Mouse (Mus musculus) midbrain, postnatal 0 days (tissue): ENCODE measurements around the gene Gm3415. TPM values are rescaled to one million over a fixed set of nuclear protein-coding genes. Genes with fewer than 3 reads are reported as not detected.
"Not testable (repeated sequence)": the region's sequence is repeated elsewhere in the genome, so short reads cannot be mapped to it uniquely, and the experiment has no call there.

ENCODE experiments used
- ATAC-seq: fragments of 200-750 bp; cut with Nextera tagmentation; 2 replicates; pipeline ENCODE4 v1.8.0; 2017; ENCODE audit warnings: moderate number of reproducible peaks, mild to moderate bottlenecking, moderate TSS enrichment, moderate library complexity; ENCODE audit not compliant: low FRiP score
- DNase-seq: peaks from one replicate; pipeline ENCODE4 v3.0.0-alpha.2; 2015; ENCODE audit warnings: low spot score
- H3K27ac ChIP-seq: fragments of 300-500 bp; sonication (generic); 2 replicates; pipeline ENCODE4 v1.5.1; 2014; ENCODE audit warnings: low read depth, mild to moderate bottlenecking, low read length, mixed read lengths
- H3K27me3 ChIP-seq: fragments of 300-500 bp; sonication (generic); 2 replicates; pipeline ENCODE4 v1.6.1; 2014; ENCODE audit warnings: low read length, control low read depth, mixed read lengths; ENCODE audit not compliant: insufficient read depth
- H3K36me3 ChIP-seq: fragments of 300-500 bp; sonication (generic); 2 replicates; pipeline ENCODE4 v1.6.1; 2014; ENCODE audit warnings: low read length, control low read depth, mixed read lengths; ENCODE audit not compliant: insufficient read depth
- H3K4me1 ChIP-seq: fragments of 300-500 bp; sonication (generic); 2 replicates; pipeline ENCODE4 v1.6.1; 2014; ENCODE audit warnings: mild to moderate bottlenecking, control low read depth, antibody characterized with exemption, low read length, mixed read lengths; ENCODE audit not compliant: insufficient read depth
- H3K4me2 ChIP-seq: fragments of 300-500 bp; sonication (generic); 2 replicates; pipeline ENCODE4 v1.6.1; 2014; ENCODE audit warnings: low read depth, mild to moderate bottlenecking, low read length, mixed read lengths; ENCODE audit not compliant: poor library complexity, severe bottlenecking
- H3K4me3 ChIP-seq: fragments of 300-500 bp; sonication (generic); 2 replicates; pipeline ENCODE4 v1.5.1; 2014; ENCODE audit warnings: low read depth, mild to moderate bottlenecking, low read length, moderate library complexity
- H3K9ac ChIP-seq: fragments of 300-500 bp; sonication (generic); replicated peaks from 2 replicates; pipeline ENCODE4 v1.6.1; 2014; ENCODE audit warnings: mild to moderate bottlenecking, low read length, moderate library complexity, mixed read lengths; ENCODE audit not compliant: poor library complexity, severe bottlenecking
- H3K9me3 ChIP-seq: fragments of 300-500 bp; sonication (generic); 2 replicates; pipeline ENCODE4 v1.6.1; 2016; ENCODE audit warnings: low read length, control low read depth
- CTCF ChIP-seq: IDR thresholded peaks from 2 replicates; pipeline ENCODE4 v1.5.1; 2016; ENCODE audit warnings: antibody characterized with exemption, mild to moderate bottlenecking
- WGBS: fragments of 180-500 bp; shearing (Covaris S2); extraction: QIAGEN DNeasy Blood & Tissue Kit; methylation state at CpG from one replicate; pipeline ENCODE4 v1.1.7; 2014; 5-methylcytosine and 5-hydroxymethylcytosine counted together
- polyA plus RNA-seq: library from polyadenylated mRNA; unstranded; fragments of >200 nt; fragmentation: Nextera tagmentation; extraction: Ambion mirVana; gene quantifications from 2 replicates; pipeline ENCODE4 v1.2.1, GENCODE M21; 2015
- total RNA-seq: library from RNA; depleted of rRNA; stranded (reverse); fragments of >200 nt; gene quantifications from 2 replicates; pipeline ENCODE4 v1.2.3, GENCODE M21; 2014; rRNA removed

Gene Gm3415
- not detected in 2 replicates for total RNA-seq
- not detected in 2 replicates for polyA plus RNA-seq

GRCm38 (mm10) chr5:146555836-146556235 is at the start of gene Gm3415:
Gene Gm3415, plus strand, starts transcription at chr5:146556136.
- not testable (repeated sequence) for H3K4me2 ChIP-seq, H3K36me3 ChIP-seq, H3K9ac ChIP-seq, H3K4me3 ChIP-seq, ATAC-seq, DNase-seq, H3K27ac ChIP-seq, H3K27me3 ChIP-seq, H3K9me3 ChIP-seq, H3K4me1 ChIP-seq
- WGBS: no CpG with 5 or more reads among the region's 3 CpGs

GRCm38 (mm10) chr5:146513823-146514222 is 42.1 kb upstream of the Gm3415 start, which contains the start of gene Gm3402:
Gene Gm3402, plus strand, starts transcription at chr5:146514123.
- H3K4me2 ChIP-seq, ATAC-seq, H3K4me1 ChIP-seq, DNase-seq, H3K36me3 ChIP-seq, H3K4me3 ChIP-seq, H3K9ac ChIP-seq, H3K27ac ChIP-seq, H3K9me3 ChIP-seq, H3K27me3 ChIP-seq: not testable (repeated sequence)
- no CpG with 5 or more reads among the region's 5 CpGs for WGBS

- not testable (repeated sequence) for H3K27me3 ChIP-seq, ATAC-seq, H3K36me3 ChIP-seq, H3K4me2 ChIP-seq, DNase-seq, H3K4me1 ChIP-seq, H3K9ac ChIP-seq, H3K27ac ChIP-seq, H3K9me3 ChIP-seq, H3K4me3 ChIP-seq
- whole genome bisulfite sequencing: 97% methylated on average over 3 of the region's 3 CpGs
These were observed 30.4 kb upstream of the Gm3415 start, which contains the start of gene Gm3404 for GRCm38 (mm10) chr5:146525501-146525900. Gene Gm3404, plus strand, starts transcription at chr5:146525801.

GRCm38 (mm10) chr5:146537347-146537746 is 18.6 kb upstream of the Gm3415 start, which contains the start of gene Gm3409:
Gene Gm3409, plus strand, starts transcription at chr5:146537647.
- not testable (repeated sequence) for H3K9me3 ChIP-seq, ATAC-seq, H3K9ac ChIP-seq, H3K4me1 ChIP-seq, H3K27me3 ChIP-seq, DNase-seq, H3K36me3 ChIP-seq, H3K27ac ChIP-seq, H3K4me2 ChIP-seq, H3K4me3 ChIP-seq
- 93% methylated on average over 2 of the region's 3 CpGs for WGBS

GRCm38 (mm10) chr5:146564259-146564658 is 8.3 kb downstream of the Gm3415 start:
- no peak overlapping the region for H3K4me2 ChIP-seq
- H3K4me3 ChIP-seq: no peak overlapping the region
- no peak for ATAC-seq
- no peak overlapping the region for H3K9ac ChIP-seq
- TF ChIP-seq CTCF: no peak
- H3K4me1 ChIP-seq: no peaks in the 10 kb centered on the region
- no peak overlapping the region for H3K27ac ChIP-seq
- no peaks in the 10 kb centered on the region for H3K27me3 ChIP-seq
- 69% methylated on average over 1 of the region's 1 CpGs for WGBS
- DNase-seq: no peak
- H3K9me3 ChIP-seq: no peaks in the 10 kb centered on the region
- H3K36me3 ChIP-seq: no peaks in the 10 kb centered on the region

GRCm38 (mm10) chr5:146567054-146567453 is 11.1 kb downstream of the Gm3415 start:
- Histone ChIP-seq H3K9ac (no peak overlapping the region), H3K4me2 (no peak overlapping the region), H3K4me3 (no peak overlapping the region), H3K27ac (no peak overlapping the region), H3K9me3 (no peaks in the 10 kb centered on the region), H3K27me3 (no peaks in the 10 kb centered on the region), H3K4me1 (no peaks in the 10 kb centered on the region), H3K36me3 (no peaks in the 10 kb centered on the region)
- TF ChIP-seq CTCF: peak; percentile 65
- no peak for DNase-seq
- 62% methylated on average over 4 of the region's 4 CpGs for WGBS
- no peak for ATAC-seq

GRCm38 (mm10) chr5:146570179-146570578 is 14.2 kb downstream of the Gm3415 start:
- H3K9me3 ChIP-seq, H3K36me3 ChIP-seq, H3K4me2 ChIP-seq, H3K4me1 ChIP-seq, ATAC-seq, H3K4me3 ChIP-seq, DNase-seq, H3K9ac ChIP-seq, H3K27me3 ChIP-seq, H3K27ac ChIP-seq: not testable (repeated sequence)
- 88% methylated on average over 6 of the region's 6 CpGs for WGBS

GRCm38 (mm10) chr5:146571830-146572734 is 16.1 kb downstream of the Gm3415 start:
- not testable (repeated sequence) for H3K27ac ChIP-seq
- WGBS: 48% methylated on average over 6 of the region's 6 CpGs

More at GRCm38 (mm10) chr5:146571830-146572734, 16.1 kb downstream of the Gm3415 start:
- H3K27me3 ChIP-seq, H3K4me3 ChIP-seq, H3K4me2 ChIP-seq, H3K4me1 ChIP-seq, H3K9ac ChIP-seq, H3K36me3 ChIP-seq, H3K9me3 ChIP-seq: not testable (repeated sequence)
- ATAC-seq: 0 out of 2 replicates have a peak, but pooled peaks have one; percentile 52
- peak; percentile 44 for DNase-seq
